Mouse (Mus musculus) lung, embryonic 16.5 days (tissue): ENCODE results near the gene Il18. TPM values are rescaled to one million over a fixed set of nuclear protein-coding genes. Genes with fewer than 3 reads are reported as not detected.
A peak's percentile ranks its signal among the peaks of the same experiment; 100 is the strongest.
"Not testable (repeated sequence)": the region's sequence is repeated elsewhere in the genome, so short reads cannot be mapped to it uniquely, and the experiment has no call there.

Source experiments
- ATAC-seq: fragments of 200-750 bp; cut with Nextera tagmentation; 2 replicates; pipeline ENCODE4 v1.8.0; 2017; ENCODE audit warnings: low read depth, mild to moderate bottlenecking, moderate library complexity
- H3K27ac ChIP-seq: fragments of 300-500 bp; sonication (generic); 2 replicates; pipeline ENCODE4 v1.5.1; 2014; ENCODE audit warnings: mild to moderate bottlenecking, control low read depth, low read length
- H3K27me3 ChIP-seq: fragments of 300-500 bp; sonication (generic); 2 replicates; pipeline ENCODE4 v1.6.1; 2014; ENCODE audit warnings: low read depth, low read length, mixed read lengths; ENCODE audit not compliant: control insufficient read depth, insufficient read depth
- H3K36me3 ChIP-seq: fragments of 300-500 bp; sonication (generic); 2 replicates; pipeline ENCODE4 v1.6.1; 2014; ENCODE audit warnings: low read length; ENCODE audit not compliant: control insufficient read depth, insufficient read depth
- H3K4me1 ChIP-seq: fragments of 300-500 bp; sonication (generic); replicated peaks from 2 replicates; pipeline ENCODE4 v1.6.1; 2014; ENCODE audit warnings: low read length, mixed read lengths; ENCODE audit not compliant: control insufficient read depth, insufficient read depth
- H3K4me2 ChIP-seq: fragments of 300-500 bp; sonication (generic); 2 replicates; pipeline ENCODE4 v1.6.1; 2014; ENCODE audit warnings: low read depth, low read length, control low read depth
- H3K4me3 ChIP-seq: fragments of 300-500 bp; sonication (generic); 2 replicates; pipeline ENCODE4 v1.5.1; 2014; ENCODE audit warnings: mild to moderate bottlenecking, low read length, control low read depth
- H3K9ac ChIP-seq: fragments of 300-500 bp; sonication (generic); 2 replicates; pipeline ENCODE4 v1.6.1; 2014; ENCODE audit warnings: low read length, control low read depth
- H3K9me3 ChIP-seq: fragments of 300-500 bp; sonication (generic); 2 replicates; pipeline ENCODE4 v1.6.1; 2016; ENCODE audit warnings: low read length; ENCODE audit not compliant: control insufficient read depth
- WGBS: fragments of 180-500 bp; shearing (Covaris S2); extraction: QIAGEN DNeasy Blood & Tissue Kit; methylation state at CpG from one replicate; pipeline ENCODE4 v1.1.7; 2014; 5-methylcytosine and 5-hydroxymethylcytosine counted together
- polyA plus RNA-seq: library from polyadenylated mRNA; unstranded; fragments of >200 nt; fragmentation: Nextera tagmentation; extraction: Ambion mirVana; gene quantifications from 2 replicates; pipeline ENCODE4 v1.2.1, GENCODE M21; 2015

Il18 gene
- polyA plus RNA-seq, 1 experiment from 2014 or later: 5.0 TPM

DNA sequence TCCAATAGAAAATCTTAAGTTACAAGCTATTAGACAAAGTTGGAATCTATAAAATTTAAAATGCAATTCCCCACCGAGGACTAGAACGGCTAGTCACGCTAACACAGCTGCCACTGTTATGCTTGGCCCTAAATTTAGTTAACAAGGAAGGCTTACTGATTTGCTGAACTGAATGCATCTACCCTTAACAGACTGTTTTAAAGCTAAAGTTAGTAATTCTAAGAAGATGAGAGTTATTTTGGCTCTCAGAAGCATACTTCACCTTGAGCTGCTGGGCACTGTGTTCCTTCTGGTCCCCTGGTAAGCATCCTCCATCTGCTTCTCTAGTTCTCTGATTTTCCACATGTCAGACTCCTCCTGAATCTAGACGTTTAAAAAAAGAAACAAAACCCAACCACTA, 57.5 kb downstream of the Il18 start:
- H3K27me3 ChIP-seq: no peaks in the 10 kb centered on the region
- H3K4me2 ChIP-seq: no peak overlapping the region
- H3K9me3 ChIP-seq: no peaks in the 10 kb centered on the region
- peaks cover 7% of the 10 kb centered on the region for H3K4me1 ChIP-seq
- WGBS: 79% methylated on average over 4 of the region's 4 CpGs
- peaks cover 38% of the 10 kb centered on the region for H3K36me3 ChIP-seq
- H3K9ac ChIP-seq: no peak overlapping the region
- ATAC-seq: no peak
- H3K27ac ChIP-seq: no peak overlapping the region
- H3K4me3 ChIP-seq: no peak overlapping the region

DNA sequence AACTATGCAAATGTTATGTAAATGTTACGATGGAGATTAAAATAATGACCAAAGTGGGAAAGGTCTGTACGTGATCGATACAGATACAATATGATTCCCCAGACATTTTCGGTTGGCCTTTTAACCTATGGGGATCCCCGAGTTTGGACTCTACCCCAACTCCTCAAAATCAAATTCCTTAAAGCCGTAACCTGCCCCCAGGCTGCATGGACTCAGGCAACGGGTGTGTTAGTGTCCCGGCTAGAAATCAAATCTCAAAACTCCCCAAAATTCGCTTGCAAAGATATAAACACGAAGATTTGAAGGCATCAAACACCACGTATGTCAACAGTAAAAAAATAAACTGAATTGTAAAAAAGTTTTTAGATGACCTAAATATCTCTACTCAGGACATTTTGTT, 61.5 kb downstream of the Il18 start:
- H3K4me3 ChIP-seq: peak overlapping the region; percentile 99
- H3K9me3 ChIP-seq: no peaks in the 10 kb centered on the region
- peaks cover 15% of the 10 kb centered on the region for H3K36me3 ChIP-seq
- WGBS: 30% methylated on average over 11 of the region's 11 CpGs
- H3K27ac ChIP-seq: peak overlapping the region; percentile 98; the same call in 1 of the 2 replicates
- no peaks in the 10 kb centered on the region for H3K27me3 ChIP-seq
- no peak for ATAC-seq
- peak overlapping the region; percentile 62 for H3K4me2 ChIP-seq
- peaks cover 7% of the 10 kb centered on the region for H3K4me1 ChIP-seq
- H3K9ac ChIP-seq: peak overlapping the region; percentile 98

DNA sequence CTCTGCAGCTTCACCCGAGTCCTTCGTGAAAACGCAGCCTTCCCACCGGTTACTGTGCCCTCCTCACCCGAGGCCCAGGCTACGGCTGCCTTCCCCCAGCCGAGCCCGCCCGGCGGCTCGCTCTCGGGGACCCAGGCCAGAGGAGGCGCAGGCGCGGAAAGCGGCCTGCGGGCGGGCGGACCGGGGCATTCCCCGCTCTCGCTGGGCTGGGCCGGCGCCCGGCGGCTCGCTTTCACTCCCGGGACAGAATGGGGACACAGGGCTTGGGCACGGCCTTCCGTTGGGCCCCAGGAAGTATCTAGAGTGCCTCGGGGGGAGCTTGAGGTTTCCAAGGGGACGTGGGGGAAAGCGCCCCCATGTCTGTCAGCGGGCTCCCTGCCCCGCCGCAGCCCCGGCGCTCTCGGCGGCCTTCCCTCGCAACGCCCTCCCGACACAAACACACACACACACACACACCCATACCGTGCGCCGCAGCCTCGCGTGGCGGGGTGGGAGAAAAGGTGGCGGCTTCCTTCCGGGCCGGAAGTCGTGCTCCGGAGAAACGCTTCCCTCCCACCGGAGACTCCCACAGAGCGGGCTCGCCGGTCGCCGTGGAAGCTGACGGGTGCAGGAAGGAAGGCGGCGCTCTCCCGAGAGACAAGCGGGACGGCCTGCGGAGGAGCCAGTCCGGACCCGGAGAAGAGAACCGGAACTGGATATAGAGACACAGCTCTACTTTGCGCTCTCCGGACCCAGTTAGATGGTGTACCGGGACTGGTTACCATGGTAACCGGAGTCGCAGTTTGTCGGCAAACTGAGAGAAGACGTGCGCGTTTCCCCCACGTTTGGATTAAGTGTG, 62.4 kb downstream of the Il18 start, which contains the start of the genes Pih1d2 and Nkapd1:
Pih1d2 (plus strand) TSS at position 556 of the 838 bp plus-strand sequence.
Nkapd1 (minus strand) TSS at position 699 of the 838 bp plus-strand sequence.
- H3K4me1 ChIP-seq: peaks cover 7% of the 10 kb centered on the region
- H3K9me3 ChIP-seq: no peaks in the 10 kb centered on the region
- under 1% methylated on average over 78 of the region's 81 CpGs for WGBS
- peak within 1 kb of the TSS; percentile 98 for H3K27ac ChIP-seq
- peak within 1 kb of the TSS; percentile 98 for H3K9ac ChIP-seq
- H3K4me3 ChIP-seq: peak within 1 kb of the TSS; percentile 99
- peak; percentile 96 for ATAC-seq
- H3K36me3 ChIP-seq: peaks cover 15% of the 10 kb centered on the region
- peak within 1 kb of the TSS; percentile 62 for H3K4me2 ChIP-seq
- no peaks in the 10 kb centered on the region for H3K27me3 ChIP-seq

DNA sequence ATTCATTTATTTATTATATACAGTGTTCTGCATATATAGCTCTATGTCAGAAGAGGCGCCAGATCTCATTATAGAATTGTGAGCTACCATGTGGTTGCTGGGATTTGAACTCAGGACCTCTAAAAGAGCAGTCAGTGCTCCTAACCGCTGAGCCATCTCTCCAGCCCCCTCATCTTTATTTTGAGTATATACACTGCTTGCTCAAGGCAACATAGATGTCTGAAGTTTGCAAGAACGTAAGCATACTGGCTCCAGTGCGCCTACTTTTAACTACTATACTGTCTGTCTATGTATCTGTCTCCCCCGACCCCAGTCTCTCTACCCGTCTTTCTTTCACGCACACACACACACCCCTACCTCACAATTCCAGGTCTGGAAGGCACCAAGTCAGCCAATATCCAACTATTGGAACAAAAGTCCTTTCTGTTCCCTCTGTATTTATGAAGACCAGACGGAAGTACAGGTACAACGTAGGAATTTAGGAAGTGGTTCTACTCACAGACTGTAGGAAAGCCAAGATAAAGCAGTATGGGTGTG, 63.2 kb downstream of the Il18 start:
- peaks cover 7% of the 10 kb centered on the region for H3K4me1 ChIP-seq
- 56% methylated on average over 9 of the region's 9 CpGs for WGBS
- peaks cover 15% of the 10 kb centered on the region for H3K36me3 ChIP-seq
- peak overlapping the region; percentile 99 for H3K4me3 ChIP-seq
- H3K27ac ChIP-seq: no peak overlapping the region
- no peaks in the 10 kb centered on the region for H3K27me3 ChIP-seq
- no peak overlapping the region for H3K9ac ChIP-seq
- H3K9me3 ChIP-seq: no peaks in the 10 kb centered on the region
- peak overlapping the region; percentile 62 for H3K4me2 ChIP-seq
- no peak for ATAC-seq

DNA sequence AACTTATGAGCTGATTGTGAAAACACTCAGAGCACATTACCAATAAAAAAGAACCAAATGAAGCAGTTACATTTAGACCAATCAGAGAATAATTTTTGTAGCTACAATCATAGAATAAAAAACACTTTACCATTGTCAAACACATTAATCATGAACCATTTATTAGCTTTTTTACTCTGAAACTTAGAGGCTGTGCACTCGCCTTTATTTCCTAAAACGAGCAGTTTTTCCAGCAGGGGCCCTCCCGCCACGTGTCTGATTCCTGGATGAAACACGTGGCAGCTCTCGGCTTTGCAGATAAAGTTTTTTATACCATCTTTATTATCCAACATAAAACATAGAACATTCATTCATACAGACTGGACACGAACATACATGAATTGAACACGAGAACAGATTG, 76.3 kb downstream of the Il18 start:
- not testable (repeated sequence) for H3K4me1 ChIP-seq, H3K9ac ChIP-seq, H3K4me3 ChIP-seq, H3K27ac ChIP-seq, H3K4me2 ChIP-seq, H3K9me3 ChIP-seq, H3K27me3 ChIP-seq, ATAC-seq
- peaks cover 14% of the 10 kb centered on the region for H3K36me3 ChIP-seq
- WGBS: 88% methylated on average over 6 of the region's 8 CpGs

Other genes starting within 250 kb of the Il18 start
- 237 and 457 TPM in 2 replicates for gene Rpl10-ps3, start 209.9 kb upstream of the Il18 start, polyA plus RNA-seq
- gene Plet1, start 60.3 kb upstream of the Il18 start, polyA plus RNA-seq: 4.1 and 8.3 TPM in 2 replicates
- gene Pts, start 26.1 kb upstream of the Il18 start, polyA plus RNA-seq: 74.6 and 74.7 TPM in 2 replicates
- 0.09 and 0.35 TPM in 2 replicates for gene Bco2, start 354 bp downstream of the Il18 start, polyA plus RNA-seq
- not detected in 2 replicates for gene Tex12, start 6.5 kb downstream of the Il18 start, polyA plus RNA-seq
- gene Sdhd, start 49.0 kb downstream of the Il18 start, polyA plus RNA-seq: 298 and 304 TPM in 2 replicates
- gene Timm8b, start 49.1 kb downstream of the Il18 start, polyA plus RNA-seq: 193 and 194 TPM in 2 replicates
- gene Pih1d2, start 62.5 kb downstream of the Il18 start, polyA plus RNA-seq: 8.7 and 9.6 TPM in 2 replicates
- 21.0 and 22.0 TPM in 2 replicates for gene Nkapd1, start 62.6 kb downstream of the Il18 start, polyA plus RNA-seq
- 40.5 and 43.6 TPM in 2 replicates for gene Dlat, start 105.0 kb downstream of the Il18 start, polyA plus RNA-seq
- 6.9 and 8.1 TPM in 2 replicates for gene Dixdc1, start 184.7 kb downstream of the Il18 start, polyA plus RNA-seq
- 14.9 and 18.5 TPM in 2 replicates for gene 2310030G06Rik, start 191.7 kb downstream of the Il18 start, polyA plus RNA-seq
- 173 and 174 TPM in 2 replicates for gene Cryab, start 196.5 kb downstream of the Il18 start, polyA plus RNA-seq
- 21.1 and 26.2 TPM in 2 replicates for gene Hspb2, start 197.5 kb downstream of the Il18 start, polyA plus RNA-seq
- 13.8 and 15.0 TPM in 2 replicates for gene Fdxacb1, start 213.4 kb downstream of the Il18 start, polyA plus RNA-seq
- gene Alg9, start 220.2 kb downstream of the Il18 start, polyA plus RNA-seq: 35.0 and 39.0 TPM in 2 replicates
- 46.3 and 51.8 TPM in 2 replicates for gene 1110032A03Rik, start 220.7 kb downstream of the Il18 start, polyA plus RNA-seq